Comparison of ENCODE assay signal across 18 mouse cellular contexts in genomic region chr6:118127198-118127597, GRCm38 (mm10). TPM values are rescaled to one million over a fixed set of nuclear protein-coding genes. Genes with fewer than 3 reads are reported as not detected.
DNase-seq lines count a peak whose midpoint lies in the region; ATAC-seq and TF ChIP-seq lines count a peak whose summit lies in the region.
"Had no signal": no experiment of that assay in that cellular context is flagged by ENCODE, and none has a peak within 500 bp of the region (broad histone marks: within the 10 kb centered on the region; RNA-seq: fewer than 3 reads in every experiment).

No protein-coding gene starts in this region.

- no peaks in the 10 kb centered on the region; the same call in 1 of the 2 replicates for H3K4me1 ChIP-seq in kidney, adult 2 months (ENCODE audit: control insufficient read depth, insufficient read depth, low read length)
- H3K4me1 ChIP-seq in MEL (ENCODE audit: control insufficient read depth in 1 of 2, insufficient read depth in 2 of 2, low read length in 2 of 2): peaks cover 29 to 49% of the 10 kb centered on the region in 2 experiments
- peaks cover 13% of the 10 kb centered on the region for H3K4me1 ChIP-seq in liver, embryonic 16.5 days (ENCODE audit: control insufficient read depth, low read depth, low read length)
- H3K4me1 ChIP-seq: forebrain, embryonic 13.5 days; limb, embryonic 12.5 days; midbrain, embryonic 15.5 days had no signal

- H3K4me2 ChIP-seq in liver, embryonic 16.5 days (ENCODE audit: low read depth, low read length): no peak overlapping the region
- H3K4me2 ChIP-seq: forebrain, embryonic 13.5 days; limb, embryonic 12.5 days; midbrain, embryonic 15.5 days had no signal

- 0 out of 4 replicates have a peak, but pooled peaks of 1 of the 2 experiments have one; percentile 35 for TF ChIP-seq EP300 in MEL (IDR thresholded peaks at IDR 0.05; ENCODE audit: low read depth in 1 of 2, low read length in 2 of 2)

- H3K9ac ChIP-seq in MEL (ENCODE audit: control insufficient read depth, low read depth, low read length, poor library complexity, severe bottlenecking): peak overlapping the region; percentile 32
- H3K9ac ChIP-seq in liver, embryonic 16.5 days (ENCODE audit: low read depth, low read length): no peak overlapping the region
- H3K9ac ChIP-seq: forebrain, embryonic 13.5 days; limb, embryonic 12.5 days; midbrain, embryonic 15.5 days had no signal

- 58% methylated on average over 7 of the region's 7 CpGs for WGBS in kidney, adult 2 months
- 40% methylated on average over 7 of the region's 7 CpGs for WGBS in liver, embryonic 16.5 days (ENCODE audit: insufficient replicate concordance)

- H3K9me3 ChIP-seq in MEL (replicated peaks; ENCODE audit: insufficient read depth, low read length): no peaks in the 10 kb centered on the region
- H3K9me3 ChIP-seq in liver, embryonic 16.5 days (replicated peaks; ENCODE audit: control insufficient read depth, low read length): no peaks in the 10 kb centered on the region
- H3K9me3 ChIP-seq: forebrain, embryonic 13.5 days; limb, embryonic 12.5 days; midbrain, embryonic 15.5 days had no signal

- peaks cover 7% of the 10 kb centered on the region for H3K79me2 ChIP-seq in MEL (ENCODE audit: control insufficient read depth, insufficient read depth, low read length, poor library complexity)

- no peak for TF ChIP-seq CTCF in kidney, adult 2 months (conservative IDR thresholded peaks at IDR 0.05; ENCODE audit: insufficient read depth, insufficient read length, low read depth, low read length)
- no peak for TF ChIP-seq CTCF in MEL (IDR thresholded peaks at IDR 0.05 in 2 of 3, conservative IDR thresholded peaks at IDR 0.05 in 1 of 3; ENCODE audit: control insufficient read depth in 1 of 3, insufficient read depth in 1 of 3, low read depth in 2 of 3, low read length in 3 of 3, poor library complexity in 1 of 3, severe bottlenecking in 1 of 3)

- H3K27me3 ChIP-seq in kidney, adult 2 months (replicated peaks; ENCODE audit: control insufficient read depth, insufficient read depth, low read length): no peaks in the 10 kb centered on the region; the same call in 1 of the 2 replicates
- no peaks in the 10 kb centered on the region for H3K27me3 ChIP-seq in MEL (ENCODE audit: control insufficient read depth in 1 of 2, insufficient read depth in 2 of 2, low read length in 2 of 2)
- no peaks in the 10 kb centered on the region for H3K27me3 ChIP-seq in liver, embryonic 16.5 days (ENCODE audit: control insufficient read depth, insufficient read depth, low read depth, low read length)
- H3K27me3 ChIP-seq: forebrain, embryonic 13.5 days; limb, embryonic 12.5 days; midbrain, embryonic 15.5 days had no signal

- no peak for TF ChIP-seq RAD21 in MEL (IDR thresholded peaks at IDR 0.05; ENCODE audit: low read depth, low read length)

- no peak overlapping the region for H3K4me3 ChIP-seq in kidney, adult 2 months (ENCODE audit: insufficient read depth, low read depth, low read length)
- no peak overlapping the region; a peak in 1 of 4 replicates for H3K4me3 ChIP-seq in MEL (ENCODE audit: control insufficient read depth in 1 of 2, insufficient read depth in 1 of 2, low read depth in 2 of 2, low read length in 2 of 2)
- H3K4me3 ChIP-seq in liver, embryonic 16.5 days (ENCODE audit: low read depth, low read length): no peak overlapping the region
- H3K4me3 ChIP-seq: forebrain, embryonic 13.5 days; limb, embryonic 12.5 days; midbrain, embryonic 15.5 days had no signal

- DNase-seq in kidney, adult 2 months: peak; percentile 28
- no peak for DNase-seq in kidney, adult 18-20 months
- DNase-seq in MEL (ENCODE audit: low read depth, low spot score): peak; percentile 65
- DNase-seq in cerebellum, postnatal 25 days: no peak
- no peak for DNase-seq in thymus, postnatal 0 days (ENCODE audit: low spot score)
- no peak for DNase-seq in ovary, adult 18-20 months (ENCODE audit: low spot score)
- DNase-seq: adrenal gland, postnatal 14 days; cerebellum, adult 9-10 months; kidney, postnatal 10 days; lung, postnatal 4 days; thymus, adult 18-20 months had no signal

- H3K36me3 ChIP-seq in kidney, adult 2 months (ENCODE audit: control insufficient read depth, insufficient read depth, low read length): no peaks in the 10 kb centered on the region; the same call in 1 of the 2 replicates
- peaks cover 14 to 46% of the 10 kb centered on the region in 2 experiments for H3K36me3 ChIP-seq in MEL (ENCODE audit: control insufficient read depth in 1 of 2, insufficient read depth in 2 of 2, low read length in 2 of 2)
- peaks cover 8% of the 10 kb centered on the region for H3K36me3 ChIP-seq in liver, embryonic 16.5 days (ENCODE audit: control insufficient read depth, insufficient read depth)

- TF ChIP-seq POLR2A in kidney, adult 2 months (IDR thresholded peaks at IDR 0.05; ENCODE audit: low read depth, low read length): no peak
- no peak for TF ChIP-seq POLR2A in MEL (IDR thresholded peaks at IDR 0.05; ENCODE audit: control insufficient read depth in 1 of 2, insufficient read depth in 1 of 2, low read depth in 1 of 2, low read length in 2 of 2, poor library complexity in 1 of 2)

- peak overlapping the region; percentile 10; the same call in 1 of the 2 replicates for H3K27ac ChIP-seq in kidney, adult 2 months (ENCODE audit: insufficient read depth, low read depth, low read length)
- H3K27ac ChIP-seq in MEL (ENCODE audit: control insufficient read depth, low read depth, low read length): peak overlapping the region; percentile 95
- H3K27ac ChIP-seq in liver, embryonic 16.5 days (ENCODE audit: low read length): peak overlapping the region; percentile 24; the same call in 1 of the 2 replicates
- H3K27ac ChIP-seq: forebrain, embryonic 13.5 days; limb, embryonic 12.5 days; midbrain, embryonic 15.5 days had no signal

- ATAC-seq in common myeloid progenitor, adult 5-6 weeks (replicated peaks; ENCODE audit: low read depth, poor library complexity, severe bottlenecking): peak; percentile 43
- ATAC-seq in liver, embryonic 16.5 days (ENCODE audit: low read depth): no peak
- ATAC-seq: activated CD4-positive, CD25-positive, alpha-beta regulatory T cell, adult 4 months; forebrain, embryonic 13.5 days; inflammation-experienced regulatory T-cells, adult 6 months; midbrain, embryonic 15.5 days had no signal

TF ChIP-seq in MEL, 35 proteins besides CTCF, POLR2A, EP300 and RAD21:
- TF ChIP-seq RCOR1 (IDR thresholded peaks at IDR 0.05; ENCODE audit: low read depth, low read length): no peak
- TF ChIP-seq HCFC1 (IDR thresholded peaks at IDR 0.05; ENCODE audit: low read depth, low read length): no peak
- TF ChIP-seq MAFK (IDR thresholded peaks at IDR 0.05; ENCODE audit: borderline replicate concordance, low read depth, low read length): no peak
- TF ChIP-seq ZKSCAN1 (IDR thresholded peaks at IDR 0.05; ENCODE audit: low read depth, low read length): no peak
- no peak for TF ChIP-seq SMC3 (IDR thresholded peaks at IDR 0.05; ENCODE audit: low read depth, low read length)
- TF ChIP-seq ETS1 (IDR thresholded peaks at IDR 0.05; ENCODE audit: low read depth, low read length): peak; percentile 48; the same call in 1 of the 2 replicates
- peak; percentile 46; the same call in 1 of the 2 replicates for TF ChIP-seq ELF1 (IDR thresholded peaks at IDR 0.05; ENCODE audit: low read depth, low read length)
- TF ChIP-seq ZNF384 (IDR thresholded peaks at IDR 0.05; ENCODE audit: low read depth, low read length): no peak
- TF ChIP-seq TCF12 (IDR thresholded peaks at IDR 0.05; ENCODE audit: low read depth, low read length): no peak
- peak; percentile 66; the same call in 1 of the 2 replicates for TF ChIP-seq MAX (IDR thresholded peaks at IDR 0.05; ENCODE audit: low read length)
- TF ChIP-seq ZC3H11A (IDR thresholded peaks at IDR 0.05; ENCODE audit: low read depth, low read length): no peak
- no peak for TF ChIP-seq ZMIZ1 (IDR thresholded peaks at IDR 0.05; ENCODE audit: low read depth, low read length)

RNA-seq across cellular contexts. Expression of gene Csgalnact2, which starts 11.7 kb away (rescaled TPM):
- 3.4 and 4.7 TPM in 2 replicates for polyA plus RNA-seq in kidney, adult 2 months (2012; rRNA removed)
- 22.4 and 24.5 TPM in 2 replicates for total RNA-seq in MEL (2012; rRNA removed)
- polyA plus RNA-seq in MEL (2012; ENCODE audit: insufficient read depth in 1 of 2, insufficient read length in 2 of 2, low read depth in 1 of 2, low replicate concordance in 2 of 2, missing spikeins in 1 of 2): 100 to 1,000 TPM in 1 of 2 experiments, 10 to 100 TPM in 1; 17.5 to 119 TPM
- total RNA-seq in common myeloid progenitor, adult 5-6 weeks (2017): 139 and 145 TPM in 2 replicates
- polyA plus RNA-seq in liver, embryonic 16.5 days (2015; fragmentation: Nextera tagmentation; extraction: Ambion mirVana): 5.5 and 6.5 TPM in 2 replicates
- 13.4 and 14.9 TPM in 2 replicates for polyA plus RNA-seq in thymus, postnatal 0 days (2015; fragmentation: Nextera tagmentation; extraction: Ambion mirVana)

Comparison
In these comparisons a context has a peak if more than half of its experiments do, and no peak if none do; other contexts are left out.
1. DNase-seq: peak in kidney, adult 2 months (single experiment) and MEL (single experiment); none in kidney, adult 18-20 months (single experiment), cerebellum, postnatal 25 days (0 of 2), thymus, postnatal 0 days (single experiment) and ovary, adult 18-20 months (single experiment).
2. H3K27ac ChIP-seq: peak in every context shown above with its lines; median percentile 95 in MEL; 24 in liver, embryonic 16.5 days; 10 in kidney, adult 2 months.